Mouse (Mus musculus) intestine, postnatal 0 days (tissue): Measurements from ENCODE around the gene Ryr2. TPM values are rescaled to one million over a fixed set of nuclear protein-coding genes. Genes with fewer than 3 reads are reported as not detected.
"Not testable (repeated sequence)": the region's sequence is repeated elsewhere in the genome, so short reads cannot be mapped to it uniquely, and the experiment has no call there.

Experiments used
- ATAC-seq: fragments of 200-750 bp; cut with Nextera tagmentation; 2 replicates; pipeline ENCODE4 v1.8.0; 2017; ENCODE audit warnings: mild to moderate bottlenecking, moderate TSS enrichment, moderate library complexity
- H3K27ac ChIP-seq: fragments of 300-500 bp; sonication (generic); 2 replicates; pipeline ENCODE4 v1.5.1; 2014; ENCODE audit warnings: mild to moderate bottlenecking, low read depth, low read length, moderate library complexity
- H3K27me3 ChIP-seq: fragments of 300-500 bp; sonication (generic); replicated peaks from 2 replicates; pipeline ENCODE4 v1.6.1; 2014; ENCODE audit warnings: low read length, mixed read lengths; ENCODE audit not compliant: control insufficient read depth, insufficient read depth
- H3K36me3 ChIP-seq: fragments of 300-500 bp; sonication (generic); 2 replicates; pipeline ENCODE4 v1.6.1; 2014; ENCODE audit warnings: mild to moderate bottlenecking, moderate library complexity; ENCODE audit not compliant: control insufficient read depth, insufficient read depth
- H3K4me1 ChIP-seq: fragments of 300-500 bp; sonication (generic); replicated peaks from 2 replicates; pipeline ENCODE4 v1.6.1; 2014; ENCODE audit warnings: antibody characterized with exemption, low read length, mixed read lengths; ENCODE audit not compliant: control insufficient read depth, insufficient read depth
- H3K4me2 ChIP-seq: fragments of 300-500 bp; sonication (generic); replicated peaks from 2 replicates; pipeline ENCODE4 v1.6.1; 2014; ENCODE audit warnings: low read depth, mild to moderate bottlenecking, moderate library complexity
- H3K4me3 ChIP-seq: fragments of 300-500 bp; sonication (generic); 2 replicates; pipeline ENCODE4 v1.5.1; 2014; ENCODE audit warnings: low read depth, low read length
- H3K9ac ChIP-seq: fragments of 300-500 bp; sonication (generic); 2 replicates; pipeline ENCODE4 v1.6.1; 2014; ENCODE audit warnings: mild to moderate bottlenecking, low read depth, low read length
- H3K9me3 ChIP-seq: fragments of 300-500 bp; sonication (generic); 2 replicates; pipeline ENCODE4 v1.6.1; 2016; ENCODE audit warnings: mixed run types; ENCODE audit not compliant: control insufficient read depth
- CTCF ChIP-seq: sonication (generic); IDR thresholded peaks from 2 replicates; pipeline ENCODE4 v1.5.1; 2016; ENCODE audit warnings: low read depth, mild to moderate bottlenecking, control low read depth, antibody characterized with exemption, moderate library complexity
- WGBS: fragments of 180-500 bp; shearing (Covaris S2); extraction: QIAGEN DNeasy Blood & Tissue Kit; methylation state at CpG from one replicate; pipeline ENCODE4 v1.1.7; 2014; 5-methylcytosine and 5-hydroxymethylcytosine counted together
- polyA plus RNA-seq: library from polyadenylated mRNA; unstranded; fragments of >200 nt; fragmentation: Nextera tagmentation; extraction: Ambion mirVana; gene quantifications from 2 replicates; pipeline ENCODE4 v1.2.1, GENCODE M21; 2015

Ryr2 gene
- polyA plus RNA-seq, 1 experiment from 2014 or later = 0.74 TPM

GRCm38 (mm10) chr13:11566486-11566885, 540.3 kb downstream of the Ryr2 start:
- no peak overlapping the region for H3K27ac ChIP-seq

GRCm38 (mm10) chr13:11563224-11564024, 543.3 kb downstream of the Ryr2 start:
- WGBS = 6% methylated on average over 1 of the region's 1 CpGs
- no peak overlapping the region for H3K27ac ChIP-seq
- no peak overlapping the region for H3K4me2 ChIP-seq
- H3K9me3 ChIP-seq = no peaks in the 10 kb centered on the region
- peak; percentile 49 for ATAC-seq
- H3K36me3 ChIP-seq = no peaks in the 10 kb centered on the region
- no peaks in the 10 kb centered on the region for H3K4me1 ChIP-seq
- no peak overlapping the region for H3K9ac ChIP-seq
- no peak overlapping the region for H3K4me3 ChIP-seq
- H3K27me3 ChIP-seq = no peaks in the 10 kb centered on the region
- peak; percentile 82 for TF ChIP-seq CTCF

More at GRCm38 (mm10) chr13:11566486-11566885, 540.3 kb downstream of the Ryr2 start:
- TF ChIP-seq CTCF = no peak
- no peak overlapping the region for H3K4me3 ChIP-seq
- H3K4me1 ChIP-seq = no peaks in the 10 kb centered on the region
- no peaks in the 10 kb centered on the region for H3K27me3 ChIP-seq
- H3K4me2 ChIP-seq = no peak overlapping the region
- WGBS = 64% methylated on average over 9 of the region's 9 CpGs
- no peaks in the 10 kb centered on the region for H3K9me3 ChIP-seq
- H3K36me3 ChIP-seq = no peaks in the 10 kb centered on the region
- ATAC-seq = no peak
- H3K9ac ChIP-seq = no peak overlapping the region

DNA sequence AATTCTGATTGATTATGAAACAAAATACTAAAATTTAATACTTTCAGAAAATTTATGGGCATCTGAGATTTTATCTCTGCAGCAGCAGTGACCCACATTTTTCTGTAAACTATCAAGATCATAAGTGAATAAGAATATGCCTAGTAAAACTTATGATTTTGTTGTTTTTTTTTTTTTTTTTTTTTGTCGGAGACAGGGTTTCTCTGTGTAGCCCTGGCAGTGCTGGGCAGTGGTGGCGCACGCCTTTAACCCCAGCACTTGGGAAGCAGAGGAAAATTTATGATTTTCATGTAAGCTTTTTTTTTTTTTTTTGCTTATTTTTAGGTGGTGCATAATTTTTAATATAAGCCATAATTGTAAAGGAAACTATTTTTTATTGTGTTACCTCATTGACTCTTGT, 557.1 kb downstream of the Ryr2 start:
- no peaks in the 10 kb centered on the region for H3K9me3 ChIP-seq
- H3K27me3 ChIP-seq = no peaks in the 10 kb centered on the region
- H3K36me3 ChIP-seq = no peaks in the 10 kb centered on the region
- no peak overlapping the region for H3K4me3 ChIP-seq
- no peaks in the 10 kb centered on the region for H3K4me1 ChIP-seq
- H3K27ac ChIP-seq = no peak overlapping the region
- TF ChIP-seq CTCF = no peak
- H3K9ac ChIP-seq = no peak overlapping the region
- H3K4me2 ChIP-seq = no peak overlapping the region
- ATAC-seq = no peak
- WGBS = 83% methylated on average over 3 of the region's 3 CpGs

- H3K27ac ChIP-seq, H3K9ac ChIP-seq, H3K4me1 ChIP-seq, H3K27me3 ChIP-seq, H3K36me3 ChIP-seq, H3K9me3 ChIP-seq, H3K4me3 ChIP-seq: not testable (repeated sequence)
- WGBS = 26% methylated on average over 15 of the region's 15 CpGs
- ATAC-seq = peak; percentile 31; the same call in 1 of the 2 replicates
- H3K4me2 ChIP-seq = peak overlapping the region; percentile 17; the same call in 1 of the 2 replicates
These were observed 557.6 kb downstream of the Ryr2 start for GRCm38 (mm10) chr13:11549136-11549535.

GRCm38 (mm10) chr13:11545841-11546240, 560.9 kb downstream of the Ryr2 start:
- ATAC-seq = no peak
- 18% methylated on average over 7 of the region's 7 CpGs for WGBS

DNA sequence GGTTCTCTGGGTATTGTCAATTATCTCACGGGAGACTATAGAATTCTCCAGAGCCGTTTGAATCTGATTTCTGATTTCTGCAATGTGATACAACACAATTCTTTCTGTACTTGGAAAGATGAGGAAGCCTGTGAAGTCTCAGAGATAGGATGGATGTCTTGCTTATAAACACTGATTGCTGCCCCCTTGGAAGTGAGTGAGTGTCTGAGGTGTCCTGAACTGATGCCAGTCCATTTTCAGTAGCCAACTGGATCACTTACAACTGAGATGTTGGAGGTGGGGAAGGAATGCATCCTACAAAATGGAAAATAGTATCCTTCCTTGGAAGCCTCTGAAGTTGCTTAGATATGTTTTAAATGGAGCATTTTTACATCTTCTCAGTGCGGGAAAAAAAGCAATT, 564.2 kb downstream of the Ryr2 start:
- no peak for ATAC-seq
- Histone ChIP-seq H3K36me3 (no peaks in the 10 kb centered on the region), H3K27me3 (no peaks in the 10 kb centered on the region), H3K4me1 (no peaks in the 10 kb centered on the region), H3K9ac (no peak overlapping the region), H3K9me3 (no peaks in the 10 kb centered on the region), H3K4me3 (no peak overlapping the region), H3K27ac (no peak overlapping the region), H3K4me2 (no peak overlapping the region)
- 85% methylated on average over 3 of the region's 3 CpGs for WGBS
- TF ChIP-seq CTCF = no peak

More at GRCm38 (mm10) chr13:11545841-11546240, 560.9 kb downstream of the Ryr2 start:
- TF ChIP-seq CTCF = no peak
- no peaks in the 10 kb centered on the region for H3K36me3 ChIP-seq
- no peaks in the 10 kb centered on the region for H3K9me3 ChIP-seq
- no peak overlapping the region for H3K27ac ChIP-seq
- H3K27me3 ChIP-seq = no peaks in the 10 kb centered on the region
- no peak overlapping the region for H3K4me2 ChIP-seq
- no peak overlapping the region for H3K9ac ChIP-seq
- no peak overlapping the region for H3K4me3 ChIP-seq
- no peaks in the 10 kb centered on the region for H3K4me1 ChIP-seq
